Comparison of ENCODE assay signal across 20 mouse cellular contexts in the genomic region with DNA sequence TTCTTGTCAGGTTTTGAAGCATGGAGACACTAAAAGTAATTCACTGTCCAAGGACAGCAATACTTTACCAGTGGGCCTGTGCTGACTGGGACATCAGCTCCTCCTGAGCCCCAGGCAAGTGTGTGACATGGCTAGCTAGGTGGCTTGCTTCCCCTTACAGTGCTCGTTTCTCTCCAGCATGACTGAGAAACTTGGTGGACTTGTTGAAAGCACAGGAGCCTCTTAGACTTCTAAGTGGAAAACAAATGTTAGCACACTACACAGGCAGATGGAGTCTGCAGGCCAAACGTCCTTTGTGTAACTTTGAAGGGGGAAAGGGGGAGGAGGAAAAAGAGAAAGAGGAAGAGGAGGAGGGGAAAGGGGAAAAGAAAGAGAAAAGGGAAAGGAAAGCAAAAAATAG.
DNase-seq lines count a peak whose midpoint lies in the region; ATAC-seq lines count a peak whose summit lies in the region.
"Had no signal": no experiment of that assay in that cellular context is flagged by ENCODE, and none has a peak within 500 bp of the region (broad histone marks: within the 10 kb centered on the region; RNA-seq: fewer than 3 reads in every experiment).

No protein-coding gene starts in this region.

- H3K4me2 ChIP-seq in heart, embryonic 12.5 days: no peak overlapping the region
- H3K4me2 ChIP-seq in limb, embryonic 12.5 days: no peak overlapping the region
- H3K4me2 ChIP-seq: liver, embryonic 13.5 days; midbrain, embryonic 12.5 days; neural tube, embryonic 15.5 days had no signal

- H3K27me3 ChIP-seq in heart, embryonic 12.5 days (replicated peaks): no peaks in the 10 kb centered on the region
- H3K27me3 ChIP-seq in limb, embryonic 12.5 days: no peaks in the 10 kb centered on the region
- no peaks in the 10 kb centered on the region for H3K27me3 ChIP-seq in limb, embryonic 10.5 days (ENCODE audit: low read depth, poor library complexity, severe bottlenecking)
- H3K27me3 ChIP-seq: liver, embryonic 13.5 days; midbrain, embryonic 12.5 days; neural tube, embryonic 15.5 days had no signal

- no peak overlapping the region for H3K4me3 ChIP-seq in heart, embryonic 12.5 days
- no peak overlapping the region for H3K4me3 ChIP-seq in limb, embryonic 12.5 days (replicated peaks)
- no peak overlapping the region for H3K4me3 ChIP-seq in limb, embryonic 10.5 days
- H3K4me3 ChIP-seq: liver, embryonic 13.5 days; midbrain, embryonic 12.5 days; neural tube, embryonic 15.5 days had no signal

- peak overlapping the region; percentile 70 for H3K27ac ChIP-seq in heart, embryonic 12.5 days (ENCODE audit: poor library complexity, severe bottlenecking)
- 0 out of 2 replicates have a peak overlapping the region, but pooled peaks have one; percentile 31 for H3K27ac ChIP-seq in limb, embryonic 12.5 days
- no peak overlapping the region for H3K27ac ChIP-seq in limb, embryonic 10.5 days
- H3K27ac ChIP-seq: hindbrain, postnatal 0 days; liver, embryonic 13.5 days; midbrain, embryonic 12.5 days; neural tube, embryonic 15.5 days had no signal

- H3K4me1 ChIP-seq in heart, embryonic 12.5 days (replicated peaks): peaks cover 34% of the 10 kb centered on the region
- H3K4me1 ChIP-seq in limb, embryonic 12.5 days (replicated peaks): peaks cover 13% of the 10 kb centered on the region
- peaks cover 28% of the 10 kb centered on the region for H3K4me1 ChIP-seq in limb, embryonic 10.5 days
- H3K4me1 ChIP-seq: liver, embryonic 13.5 days; midbrain, embryonic 12.5 days had no signal

- DNase-seq in adrenal gland, adult 2 months: peak; percentile 10
- no peak for DNase-seq in adrenal gland, adult 8-10 months
- DNase-seq in heart, adult 9 months (ENCODE audit: low spot score in 2 of 2): no peak
- no peak for DNase-seq in limb, embryonic 10.5 days (ENCODE audit: low spot score)
- peak; percentile 11 for DNase-seq in adipocyte (ENCODE audit: low spot score)
- DNase-seq in spleen, postnatal 36 days (ENCODE audit: low spot score in 2 of 2): no peak
- DNase-seq: adrenal gland, postnatal 25 days; cerebellum, adult 9-11 months; forebrain, postnatal 0 days; gastrocnemius, postnatal 36 days; kidney, postnatal 4 days; liver, embryonic 13.5 days; thymus, adult 18-20 months; thymus, postnatal 36 days had no signal

- ATAC-seq in heart, embryonic 12.5 days (ENCODE audit: insufficient number of reproducible peaks, low FRiP score): no peak
- ATAC-seq in limb, embryonic 12.5 days (ENCODE audit: insufficient number of reproducible peaks, insufficient read depth, low FRiP score, low TSS enrichment, low read depth): no peak
- ATAC-seq: activated CD4-positive, CD25-positive, alpha-beta regulatory T cell, adult 4 months; forebrain, postnatal 0 days; hindbrain, postnatal 0 days had no signal

- 11% methylated on average over 2 of the region's 2 CpGs for WGBS in heart, embryonic 12.5 days
- WGBS in limb, embryonic 12.5 days: 25% methylated on average over 2 of the region's 2 CpGs
- WGBS in limb, embryonic 10.5 days: 36% methylated on average over 2 of the region's 2 CpGs

- H3K9me3 ChIP-seq in heart, embryonic 12.5 days (replicated peaks): no peaks in the 10 kb centered on the region
- no peaks in the 10 kb centered on the region for H3K9me3 ChIP-seq in limb, embryonic 12.5 days
- H3K9me3 ChIP-seq in limb, embryonic 10.5 days (replicated peaks): no peaks in the 10 kb centered on the region
- H3K9me3 ChIP-seq: liver, embryonic 13.5 days; midbrain, embryonic 12.5 days; neural tube, embryonic 15.5 days had no signal

- no peaks in the 10 kb centered on the region for H3K36me3 ChIP-seq in heart, embryonic 12.5 days
- no peaks in the 10 kb centered on the region for H3K36me3 ChIP-seq in limb, embryonic 12.5 days
- no peaks in the 10 kb centered on the region for H3K36me3 ChIP-seq in limb, embryonic 10.5 days
- H3K36me3 ChIP-seq: liver, embryonic 13.5 days; midbrain, embryonic 12.5 days; neural tube, embryonic 15.5 days had no signal

- H3K9ac ChIP-seq in heart, embryonic 12.5 days: peak overlapping the region; percentile 42; the same call in 1 of the 2 replicates
- H3K9ac ChIP-seq in limb, embryonic 12.5 days (replicated peaks): no peak overlapping the region
- H3K9ac ChIP-seq: forebrain, postnatal 0 days; liver, embryonic 13.5 days; midbrain, embryonic 12.5 days; neural tube, embryonic 15.5 days had no signal

Comparison
In these comparisons a context has a peak if more than half of its experiments do, and no peak if none do; other contexts are left out.
1. DNase-seq: peak in adrenal gland, adult 2 months (single experiment) and adipocyte (single experiment); none in adrenal gland, adult 8-10 months (single experiment), heart, adult 9 months (0 of 2), limb, embryonic 10.5 days (single experiment) and spleen, postnatal 36 days (0 of 2).